Comparison of ENCODE assay signal across 19 mouse cellular contexts in genomic region chr10:21072321-21072720, GRCm38 (mm10).
DNase-seq lines count a peak whose midpoint lies in the region; ATAC-seq lines count a peak whose summit lies in the region.
"Had no signal": no experiment of that assay in that cellular context is flagged by ENCODE, and none has a peak within 500 bp of the region (broad histone marks: within the 10 kb centered on the region; RNA-seq: fewer than 3 reads in every experiment).

No protein-coding gene starts in this region.

- H3K9ac ChIP-seq in midbrain, embryonic 11.5 days (ENCODE audit: low read length), result no peak overlapping the region

- DNase-seq in heart, adult 11 months, result peak; percentile 73
- DNase-seq in heart, embryonic 10.5 days (ENCODE audit: low spot score), result no peak
- peak; percentile 54 for DNase-seq in midbrain, embryonic 11.5 days (ENCODE audit: low spot score, missing footprints)
- no peak for DNase-seq in midbrain, embryonic 10.5 days (ENCODE audit: low spot score)
- DNase-seq: adrenal gland, adult 2 months; adrenal gland, adult 8-10 months; adrenal gland, postnatal 10 days; adrenal gland, postnatal 14 days; adrenal gland, postnatal 25 days; adrenal gland, postnatal 36 days; B cell, adult 2 months; cerebellum, adult 11 months; cerebellum, adult 11-12 months; cerebellum, adult 18-20 months had no signal

- H3K4me3 ChIP-seq in heart, embryonic 10.5 days, result no peak overlapping the region
- H3K4me3 ChIP-seq in midbrain, embryonic 11.5 days (ENCODE audit: low read depth, low read length), result no peak overlapping the region
- no peak overlapping the region for H3K4me3 ChIP-seq in midbrain, embryonic 10.5 days

- no peak for ATAC-seq in midbrain, embryonic 11.5 days (ENCODE audit: low FRiP score)
- ATAC-seq: activated CD4-positive, CD25-positive, alpha-beta regulatory T cell, adult 4 months; CD4-positive, CD25-positive, alpha-beta regulatory T cell, adult 4 months; Patski had no signal

- no peaks in the 10 kb centered on the region for H3K27me3 ChIP-seq in heart, embryonic 10.5 days (ENCODE audit: insufficient read depth, poor library complexity, severe bottlenecking)
- no peaks in the 10 kb centered on the region for H3K27me3 ChIP-seq in midbrain, embryonic 11.5 days (ENCODE audit: control insufficient read depth, insufficient read depth, low read length)
- H3K27me3 ChIP-seq in midbrain, embryonic 10.5 days (ENCODE audit: low read depth, poor library complexity, severe bottlenecking), result no peaks in the 10 kb centered on the region
- H3K27me3 ChIP-seq: CH12.LX, Patski had no signal

- no peaks in the 10 kb centered on the region for H3K9me3 ChIP-seq in heart, embryonic 10.5 days
- no peaks in the 10 kb centered on the region for H3K9me3 ChIP-seq in midbrain, embryonic 11.5 days (ENCODE audit: control insufficient read depth, low read length)
- H3K9me3 ChIP-seq in midbrain, embryonic 10.5 days (replicated peaks), result no peaks in the 10 kb centered on the region
- H3K9me3 ChIP-seq: G1E had no signal

- no peak overlapping the region for H3K4me2 ChIP-seq in midbrain, embryonic 11.5 days

- no peaks in the 10 kb centered on the region; the same call in 1 of the 2 replicates for H3K4me1 ChIP-seq in heart, embryonic 10.5 days
- no peaks in the 10 kb centered on the region; the same call in 1 of the 2 replicates for H3K4me1 ChIP-seq in midbrain, embryonic 11.5 days (ENCODE audit: control insufficient read depth, insufficient read depth, low read length)
- peaks cover under 1% of the 10 kb centered on the region; the same call in 1 of the 2 replicates for H3K4me1 ChIP-seq in midbrain, embryonic 10.5 days

- H3K36me3 ChIP-seq in heart, embryonic 10.5 days, result no peaks in the 10 kb centered on the region
- H3K36me3 ChIP-seq in midbrain, embryonic 11.5 days (ENCODE audit: control insufficient read depth, insufficient read depth, low read length), result no peaks in the 10 kb centered on the region
- H3K36me3 ChIP-seq in midbrain, embryonic 10.5 days, result 0 out of 2 replicates have a peak, but pooled peaks cover 5% of the 10 kb centered on the region

- no peak overlapping the region for H3K27ac ChIP-seq in heart, embryonic 10.5 days
- no peak overlapping the region for H3K27ac ChIP-seq in midbrain, embryonic 11.5 days (ENCODE audit: low read depth, low read length)
- no peak overlapping the region for H3K27ac ChIP-seq in midbrain, embryonic 10.5 days (replicated peaks)

- WGBS in heart, embryonic 10.5 days, result 87% methylated on average over 7 of the region's 7 CpGs
- WGBS in midbrain, embryonic 11.5 days, result 89% methylated on average over 7 of the region's 7 CpGs
- 90% methylated on average over 7 of the region's 7 CpGs for WGBS in midbrain, embryonic 10.5 days

Comparison
In these comparisons a context has a peak if more than half of its experiments do, and no peak if none do; other contexts are left out.
1. DNase-seq: peak in heart, adult 11 months (single experiment) and midbrain, embryonic 11.5 days (single experiment); none in heart, embryonic 10.5 days (single experiment) and midbrain, embryonic 10.5 days (single experiment).